Mouse (Mus musculus) cerebellum, adult 11 months (tissue): ENCODE measurements at regions not wholly inside any gene's neighbourhood (a gene's known extent, or its start where the extent isn't known, plus 50 kb on each side); places are given as distances from the start of the nearest gene placed in this dataset.
"Not testable (repeated sequence)": the region's sequence is repeated elsewhere in the genome, so short reads cannot be mapped to it uniquely, and the experiment has no call there.

ENCODE experiments used
- DNase-seq: peaks from one replicate; pipeline ENCODE4 v3.0.0; 2022

DNA sequence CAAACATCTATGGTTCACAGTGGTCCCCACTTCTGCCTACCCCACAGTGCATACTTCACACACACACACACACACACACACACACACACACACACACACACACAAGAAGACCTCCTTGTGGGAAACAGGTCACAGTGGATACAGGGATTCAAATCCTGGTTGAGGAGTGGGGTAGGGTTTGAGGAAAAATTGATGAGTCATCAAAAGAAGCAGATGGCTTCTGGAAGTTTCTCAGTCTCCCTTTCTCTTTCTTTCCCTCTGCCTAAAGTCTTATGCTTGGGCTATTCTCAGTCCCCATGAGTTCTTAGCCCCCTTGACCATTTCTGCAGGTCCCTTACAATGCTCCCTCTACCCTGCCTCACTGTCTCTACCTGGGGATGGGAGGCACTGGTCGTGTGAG, 56.4 kb downstream of the Rassf10 start:
- no peak for DNase-seq

DNA sequence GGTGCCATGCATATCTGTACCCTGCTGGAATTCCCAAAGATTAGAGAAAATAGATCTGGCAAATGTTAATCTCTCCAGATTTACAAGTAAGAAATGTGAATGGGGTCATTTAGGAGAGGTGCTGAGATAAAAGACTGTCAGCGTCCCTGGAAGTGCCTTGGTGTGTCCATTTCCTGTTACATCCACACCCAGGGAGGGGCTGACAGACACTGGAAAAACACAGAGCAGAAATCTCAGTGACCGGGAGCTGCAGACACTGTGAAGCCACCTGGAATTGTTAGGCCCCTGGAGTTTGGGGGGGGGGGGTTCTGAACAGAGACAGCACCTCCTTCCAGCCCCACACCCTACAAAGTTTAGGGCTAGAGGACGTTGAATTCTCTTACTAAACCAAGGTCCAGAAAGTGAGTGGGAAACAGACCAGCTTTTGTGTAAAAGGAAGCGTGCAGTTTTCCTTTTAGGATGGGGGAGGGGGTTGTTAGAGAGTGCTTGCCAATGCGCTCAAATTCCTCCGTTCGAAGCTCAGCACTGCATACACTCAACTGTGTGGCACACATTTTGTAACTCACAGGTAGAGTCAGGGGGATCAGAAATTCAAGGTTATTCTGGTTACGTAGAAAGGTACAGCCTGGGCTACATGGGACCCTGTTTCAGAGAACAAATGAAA, 63.5 kb downstream of the Rassf10 start:
- DNase-seq, result no peak

DNA sequence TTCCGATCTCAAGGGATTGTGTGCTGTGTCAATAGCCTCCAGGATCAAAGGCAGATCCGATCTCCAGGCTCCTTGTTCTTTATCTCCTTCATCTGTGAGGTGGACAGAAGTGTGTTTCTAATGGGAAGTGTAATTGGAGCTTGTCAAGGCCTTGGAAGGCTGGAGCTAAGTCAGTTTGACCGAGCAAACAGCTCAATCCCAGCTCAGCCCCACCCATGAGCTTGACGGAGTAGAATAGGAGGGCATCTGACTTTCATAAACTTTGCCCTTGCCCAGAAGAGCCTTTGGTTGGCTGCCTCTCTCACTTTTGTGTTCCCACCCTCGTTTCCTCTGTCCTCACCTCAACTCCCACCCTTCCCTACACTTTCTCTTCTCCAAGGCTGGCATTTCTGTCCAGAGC, 67.7 kb downstream of the Rassf10 start:
- no peak for DNase-seq

DNA sequence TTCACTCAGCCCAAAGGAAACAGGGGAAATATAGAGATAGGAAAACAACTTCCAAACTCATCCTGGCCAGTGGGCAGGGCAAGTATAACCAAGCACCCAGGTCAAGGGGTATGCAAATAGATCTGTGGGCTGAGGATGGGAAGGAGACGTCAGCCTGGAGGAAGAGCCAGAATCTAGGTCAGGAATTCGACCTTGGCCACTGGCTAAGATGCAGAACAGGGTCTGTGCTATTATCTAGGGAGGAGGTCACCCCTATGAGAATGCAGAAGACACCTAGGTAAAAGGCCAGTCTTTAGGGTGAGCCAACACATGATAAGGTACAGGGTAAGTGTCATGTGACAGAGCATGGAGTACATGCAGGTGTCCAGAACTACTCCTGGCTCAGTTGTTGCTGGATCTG, 68.8 kb downstream of the Rassf10 start:
- DNase-seq, result no peak

DNA sequence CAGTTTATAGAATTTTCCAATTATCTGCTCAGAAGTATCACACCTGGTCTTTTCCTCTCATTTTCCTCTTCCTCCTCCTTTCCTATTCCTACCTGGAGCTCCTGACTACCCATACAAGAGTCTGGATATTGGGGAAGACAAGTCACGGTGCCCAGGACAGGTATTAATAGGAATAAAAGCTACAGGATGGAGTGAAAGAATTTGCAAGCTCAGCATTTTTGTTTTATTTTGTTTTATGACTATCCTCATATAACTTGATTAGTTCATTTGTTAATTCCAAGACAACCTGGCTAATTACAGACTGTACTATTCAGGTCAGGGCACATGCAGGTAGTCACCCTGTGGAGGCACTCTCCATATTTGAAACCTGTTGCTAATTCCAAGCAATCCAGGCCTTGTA, 72.0 kb downstream of the Rassf10 start:
- no peak for DNase-seq

DNA sequence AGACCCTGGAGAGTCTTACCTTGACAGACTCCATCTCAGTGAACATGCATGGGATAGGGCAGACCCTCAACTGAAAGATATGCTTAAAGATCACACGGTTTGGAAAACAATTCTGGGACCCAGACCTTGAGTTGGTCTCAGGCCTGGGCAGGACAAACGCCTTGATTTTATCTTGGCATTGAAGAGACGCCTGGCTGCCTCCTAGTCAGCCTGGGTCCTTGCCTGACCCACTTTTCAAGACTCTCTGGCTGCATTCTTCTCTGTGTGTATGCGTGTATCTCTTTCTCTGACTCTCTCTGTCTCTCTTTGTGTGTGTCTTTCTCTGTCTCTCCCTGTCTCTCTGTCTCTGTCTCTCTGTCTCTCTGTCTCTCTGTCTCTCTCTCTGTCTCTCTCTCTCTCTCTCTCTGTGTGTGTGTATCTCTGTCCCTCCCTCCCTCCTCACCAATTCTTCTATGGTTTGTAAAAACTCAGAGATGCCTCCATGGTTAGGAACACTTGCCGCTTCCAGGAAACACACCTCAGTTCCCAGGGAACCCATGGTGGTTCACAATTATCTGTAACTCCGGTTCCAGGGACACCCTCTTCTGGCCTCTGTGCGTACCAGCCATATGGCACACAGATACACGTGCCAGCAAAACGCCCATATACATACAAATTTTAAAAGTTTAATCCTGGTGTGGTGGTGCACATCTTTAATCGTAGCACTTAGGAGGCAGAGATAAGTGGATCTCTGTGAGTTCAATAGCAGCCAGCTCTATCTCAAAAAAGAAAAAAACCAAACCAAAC, 72.7 kb downstream of the Rassf10 start:
- DNase-seq, result peak; percentile 52

DNA sequence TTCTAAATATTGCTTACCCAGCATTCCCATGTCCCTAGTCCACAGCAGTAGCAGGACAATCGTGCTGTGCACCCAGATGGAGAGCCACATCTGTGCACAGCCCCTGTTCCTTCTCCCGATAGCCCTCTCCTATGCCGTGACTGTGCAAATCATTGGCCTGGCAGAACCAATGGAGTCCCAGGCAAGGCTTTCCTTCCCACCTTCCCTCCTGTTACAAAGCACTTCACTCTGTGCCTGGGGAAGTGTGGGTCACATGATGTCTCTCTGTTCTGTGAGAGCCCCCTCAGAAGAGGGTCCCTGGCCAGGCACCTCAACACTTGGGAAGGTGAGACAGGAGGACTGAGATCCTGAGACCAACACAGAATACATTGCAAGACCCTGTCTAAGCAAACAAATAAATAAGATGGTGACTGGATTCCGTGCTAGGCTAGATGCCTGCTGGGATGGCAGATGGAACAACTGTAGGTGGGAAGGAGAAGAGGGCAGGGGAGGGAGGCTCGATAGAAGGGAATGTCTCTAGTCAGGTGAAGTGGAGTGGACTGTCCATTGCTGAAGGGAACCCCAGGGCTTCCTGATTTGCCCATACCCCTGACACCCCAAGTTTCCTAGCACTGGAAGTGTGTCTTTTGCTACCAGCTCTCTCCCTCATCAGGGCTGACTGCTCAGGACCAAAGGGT, 73.5 kb downstream of the Rassf10 start:
- DNase-seq, result peak; percentile 80

DNA sequence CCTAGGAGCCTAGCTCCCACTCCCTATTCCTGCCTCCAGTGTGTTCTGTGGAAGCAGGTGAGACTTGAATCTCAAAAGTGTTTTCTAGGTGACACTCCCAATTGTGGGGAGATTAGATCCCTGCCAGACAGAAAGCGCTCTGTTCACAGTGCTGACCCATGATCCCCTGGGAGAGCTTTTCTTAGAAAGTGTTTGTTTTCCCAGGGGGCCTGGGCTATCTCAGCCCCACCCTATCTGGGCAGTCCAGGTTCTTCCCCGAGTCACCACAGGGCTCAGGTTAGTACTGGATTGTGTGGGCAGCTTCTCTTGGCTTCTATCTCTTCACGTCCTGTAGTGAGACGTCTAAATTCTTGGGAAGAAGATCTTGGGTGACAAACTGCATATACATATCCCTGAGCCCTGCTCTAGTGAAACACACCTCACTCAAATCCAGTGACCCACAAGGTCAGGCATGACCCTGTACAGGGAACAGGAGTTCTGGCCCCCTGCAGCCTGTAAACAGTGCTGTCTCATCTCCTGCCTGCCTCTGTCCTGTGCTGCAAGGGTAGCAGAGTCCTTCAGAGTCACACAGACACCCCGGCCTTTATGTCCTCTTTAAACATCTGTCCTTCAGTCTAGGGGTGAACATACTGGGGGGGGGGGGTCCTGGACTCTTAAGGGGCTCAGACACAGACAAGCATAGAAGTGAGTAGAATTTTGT, 76.4 kb downstream of the Rassf10 start:
- no peak for DNase-seq

DNA sequence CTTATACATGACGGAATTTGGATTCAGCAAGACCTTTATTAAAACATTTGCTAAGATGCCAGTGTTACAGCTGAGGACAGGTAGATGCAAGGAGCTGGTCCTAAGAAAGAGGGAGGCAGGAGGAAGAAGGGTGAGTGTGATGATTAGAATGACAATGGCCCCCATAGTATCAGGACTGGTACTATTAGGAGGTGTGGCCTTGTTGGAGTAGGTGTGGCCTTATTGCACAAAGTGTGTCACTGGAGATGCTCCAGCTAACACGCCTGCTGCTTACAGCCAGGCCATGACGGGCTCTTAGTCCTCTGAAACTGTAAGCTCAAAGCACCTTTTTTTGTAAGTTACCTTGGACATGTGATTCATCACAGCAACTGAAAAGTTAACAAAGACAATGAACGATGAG, 82.0 kb downstream of the Rassf10 start:
- no peak for DNase-seq

DNA sequence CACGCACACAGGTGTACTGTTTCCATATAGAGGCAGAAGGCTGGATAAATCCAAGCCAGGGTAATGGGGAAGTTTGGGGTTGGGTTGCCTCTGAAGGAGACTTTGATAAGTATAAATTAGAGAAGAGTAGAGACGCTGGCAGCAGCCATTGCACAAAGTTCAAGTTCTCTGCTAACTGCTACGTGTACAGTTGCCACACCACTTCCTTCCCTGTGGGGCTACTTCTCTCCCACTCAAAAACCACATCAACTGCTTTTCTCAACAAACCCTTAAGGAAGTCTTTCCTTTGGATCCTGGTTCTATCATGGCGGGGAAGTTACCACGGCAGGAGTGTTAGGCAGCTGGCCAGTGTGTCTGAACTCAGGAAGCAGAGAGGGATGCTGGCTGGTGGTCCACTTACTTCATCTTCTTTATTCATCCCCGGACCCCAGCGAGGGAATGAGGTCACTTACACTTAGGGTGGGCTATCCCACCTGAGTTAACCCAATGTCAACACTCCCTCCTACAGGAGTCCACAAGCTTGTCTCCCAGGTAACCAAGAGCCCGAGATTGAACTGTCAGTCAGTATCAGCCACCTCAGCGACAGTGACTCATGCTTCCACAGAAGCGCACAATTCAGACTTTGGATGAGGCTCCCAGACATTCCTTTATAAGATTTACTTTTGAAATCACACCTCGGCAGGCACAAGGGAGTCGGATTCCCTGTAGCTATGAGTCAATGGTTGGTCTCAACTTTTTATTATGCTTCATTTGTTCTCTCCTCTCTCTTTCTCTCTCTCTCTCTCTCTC, 84.3 kb downstream of the Rassf10 start:
- DNase-seq, result no peak

DNA sequence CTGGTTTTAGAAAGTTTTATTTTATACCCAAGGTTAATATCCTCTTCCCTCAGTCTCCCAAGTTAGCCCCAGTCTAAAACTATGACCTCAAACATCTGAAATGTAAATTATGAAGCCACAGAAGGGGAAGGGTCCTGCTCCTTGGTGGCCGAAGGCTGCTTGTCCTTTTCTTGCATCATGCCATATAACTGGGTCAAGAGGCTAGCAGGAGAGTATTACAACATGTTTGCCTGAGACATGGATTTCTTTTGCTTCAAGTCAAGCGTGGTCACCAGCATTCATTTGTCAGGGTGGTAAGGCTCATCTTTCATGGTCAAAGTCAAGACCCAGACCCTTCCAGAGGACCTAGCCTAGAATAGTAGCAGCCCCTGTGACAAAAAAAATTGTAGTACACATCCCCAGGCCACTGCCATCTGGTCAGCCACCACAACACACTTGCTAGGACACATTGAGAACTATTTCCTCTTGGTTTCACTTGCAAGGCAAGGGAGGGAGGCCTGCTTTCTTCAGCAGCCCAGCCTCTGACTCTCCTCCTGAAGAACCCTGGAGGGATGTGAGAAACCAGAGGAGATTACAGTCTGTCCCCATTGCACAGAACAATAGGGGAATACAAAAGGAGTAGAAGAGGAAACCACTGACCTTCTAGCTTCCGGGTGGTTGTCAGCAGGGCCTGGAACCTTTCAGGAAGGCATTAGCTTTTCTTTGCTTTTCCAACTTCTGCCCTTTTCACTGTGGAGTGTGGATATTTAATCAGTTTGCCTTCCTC, 85.3 kb downstream of the Rassf10 start:
- no peak for DNase-seq

DNA sequence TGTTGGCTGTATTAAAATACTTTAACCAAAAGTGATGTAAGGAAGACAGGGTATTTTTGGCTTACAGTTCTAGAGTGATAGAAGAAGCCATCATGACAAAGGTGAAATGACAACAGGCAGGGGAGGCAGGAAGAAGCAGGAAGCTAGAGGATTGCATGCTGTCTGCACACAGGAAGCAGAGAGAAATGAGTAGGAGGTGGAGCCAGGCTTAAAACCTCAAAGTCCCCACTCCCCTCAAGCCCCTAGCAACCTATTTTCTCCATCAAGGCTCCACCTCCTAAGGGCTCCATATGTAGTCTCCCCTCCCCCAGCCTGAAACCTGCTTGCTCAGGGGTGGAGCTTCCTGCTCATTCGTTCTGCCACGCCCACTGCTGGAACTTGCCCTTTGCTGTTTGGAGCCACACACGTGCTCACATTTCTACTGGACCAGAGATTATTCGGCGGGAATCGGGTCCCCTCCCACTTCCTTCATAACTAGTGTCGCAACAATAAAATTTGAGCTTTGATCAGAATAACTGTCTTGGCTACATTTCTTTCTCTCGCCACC, 91.9 kb downstream of the Rassf10 start:
- not testable (repeated sequence) for DNase-seq

DNA sequence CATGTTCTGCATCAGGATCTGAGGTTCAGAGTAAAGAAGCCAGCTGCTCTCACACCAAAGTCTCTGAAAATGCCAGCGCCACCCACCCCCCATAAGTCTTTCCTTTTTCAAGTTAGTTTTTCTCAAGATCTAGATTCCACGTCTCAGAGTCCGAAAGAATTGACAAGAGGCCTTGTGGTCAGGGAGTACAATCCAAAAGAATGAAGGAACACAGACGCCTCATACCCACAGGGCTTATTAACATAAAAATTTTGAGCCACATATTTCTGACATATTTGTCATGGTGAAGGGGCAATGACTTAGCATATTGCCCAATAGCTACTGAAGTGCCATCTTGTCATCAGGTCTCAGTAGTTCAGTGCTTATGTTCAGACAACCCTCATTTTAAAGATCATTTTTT, 92.6 kb downstream of the Rassf10 start:
- DNase-seq, result no peak

DNA sequence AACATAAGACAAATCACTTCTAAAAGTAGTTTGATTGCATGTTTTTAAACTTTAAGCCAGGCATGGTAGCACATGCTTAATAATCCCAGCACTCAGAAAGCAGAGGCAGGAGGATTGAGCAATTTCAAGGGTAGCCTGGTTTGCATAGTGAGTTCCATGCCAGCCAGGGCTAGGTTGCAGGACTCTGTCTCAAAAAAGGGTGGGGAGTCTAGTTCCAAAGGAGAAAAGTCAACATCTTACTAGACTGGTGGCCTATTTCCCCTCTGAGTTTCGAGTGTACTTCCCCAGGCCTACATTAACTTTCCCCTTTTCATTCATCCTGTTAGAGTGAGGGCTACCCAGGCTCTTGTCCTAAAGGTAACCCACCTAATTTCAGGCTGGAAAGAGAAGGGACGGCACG, 93.8 kb downstream of the Rassf10 start:
- DNase-seq, result no peak

DNA sequence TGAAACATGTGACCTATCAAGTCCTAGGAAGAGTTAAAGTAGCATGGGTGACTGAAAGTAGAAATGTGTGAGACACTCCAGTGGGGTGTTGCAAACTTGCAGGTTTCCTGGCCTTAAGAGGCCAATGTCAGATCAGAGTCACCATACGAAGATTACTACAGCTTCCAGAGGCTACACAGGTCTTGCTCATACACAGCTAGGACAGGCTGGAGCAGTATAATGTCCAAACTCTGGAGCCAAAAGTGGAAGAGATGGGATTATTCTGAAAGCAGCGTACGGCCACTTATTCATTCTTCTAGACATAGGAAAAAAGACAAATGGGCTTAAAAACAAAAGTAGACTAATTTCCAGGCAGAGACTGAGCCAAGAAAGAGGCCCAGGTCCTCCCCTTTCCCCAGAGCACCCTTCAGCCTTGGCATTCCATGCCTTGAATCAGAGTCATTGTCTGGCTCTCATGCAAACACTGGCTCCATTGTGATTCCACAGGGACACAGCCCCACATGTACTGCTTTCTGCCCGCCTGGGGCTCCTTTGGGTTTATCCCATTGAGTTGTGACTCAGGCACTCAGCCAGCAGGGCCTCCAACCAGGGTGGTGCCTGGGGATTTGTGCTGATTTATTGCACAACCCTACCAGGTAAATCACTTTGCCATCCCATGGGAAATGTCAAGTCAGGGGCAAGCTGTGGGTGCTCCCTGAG, 94.5 kb downstream of the Rassf10 start:
- DNase-seq, result no peak

DNA sequence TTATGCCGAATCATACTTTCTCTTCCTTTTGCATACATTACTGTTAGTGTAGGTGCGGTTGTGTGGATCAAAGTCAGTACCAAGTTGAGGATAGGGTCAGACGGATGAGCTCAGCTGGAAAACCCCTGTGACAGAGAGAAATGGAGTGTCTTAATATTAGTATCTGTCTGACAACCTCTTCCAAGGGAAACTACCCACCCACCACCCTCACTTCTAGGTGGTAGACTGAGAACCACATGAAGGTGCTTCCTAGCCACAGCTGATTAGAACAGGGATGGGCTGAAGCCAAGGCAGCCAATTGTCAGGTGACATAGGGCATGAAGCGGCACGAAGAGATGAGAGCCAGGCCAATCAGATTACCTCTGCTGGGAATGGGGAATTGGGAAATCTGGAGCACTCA, 95.7 kb downstream of the Rassf10 start:
- no peak for DNase-seq

DNA sequence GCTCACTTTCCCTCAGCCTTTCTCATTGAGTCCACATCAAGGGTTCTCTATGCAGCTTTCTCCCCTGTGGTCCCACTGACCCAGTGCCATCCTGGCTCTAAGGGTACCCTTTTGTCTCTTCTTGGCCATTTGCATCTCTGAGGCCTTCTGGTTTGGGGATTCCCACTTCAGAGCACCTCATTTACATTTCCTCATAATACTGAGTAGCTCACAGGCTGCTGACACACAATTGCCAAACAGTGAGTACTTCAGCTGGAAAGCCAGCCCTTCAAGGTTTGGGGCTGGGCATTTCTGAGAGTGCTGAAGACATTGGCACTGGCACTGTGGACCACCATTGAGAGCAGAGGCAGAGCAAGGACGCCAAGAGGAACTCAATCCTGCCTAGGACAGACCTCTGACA, 99.2 kb downstream of the Rassf10 start:
- DNase-seq, result no peak

DNA sequence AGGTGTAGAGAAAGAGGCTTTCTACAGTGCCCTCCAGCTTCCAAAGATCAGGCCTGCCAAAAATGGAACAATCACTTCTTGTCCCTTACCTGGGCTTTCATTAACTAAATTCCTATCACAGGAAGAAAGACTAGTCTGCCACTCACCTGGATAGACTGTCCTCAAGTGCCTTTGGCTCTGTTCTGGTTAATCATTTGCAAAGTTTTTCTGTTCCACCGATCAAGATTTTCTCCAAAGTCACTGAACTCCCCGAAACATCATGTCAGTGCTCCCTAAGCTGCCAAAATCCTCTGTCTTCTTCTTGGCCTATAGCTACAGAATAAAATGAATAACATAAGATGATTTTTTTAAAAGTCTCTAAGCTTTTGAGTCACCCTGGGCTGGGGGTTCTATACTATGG, 102.7 kb downstream of the Rassf10 start:
- DNase-seq, result no peak

DNA sequence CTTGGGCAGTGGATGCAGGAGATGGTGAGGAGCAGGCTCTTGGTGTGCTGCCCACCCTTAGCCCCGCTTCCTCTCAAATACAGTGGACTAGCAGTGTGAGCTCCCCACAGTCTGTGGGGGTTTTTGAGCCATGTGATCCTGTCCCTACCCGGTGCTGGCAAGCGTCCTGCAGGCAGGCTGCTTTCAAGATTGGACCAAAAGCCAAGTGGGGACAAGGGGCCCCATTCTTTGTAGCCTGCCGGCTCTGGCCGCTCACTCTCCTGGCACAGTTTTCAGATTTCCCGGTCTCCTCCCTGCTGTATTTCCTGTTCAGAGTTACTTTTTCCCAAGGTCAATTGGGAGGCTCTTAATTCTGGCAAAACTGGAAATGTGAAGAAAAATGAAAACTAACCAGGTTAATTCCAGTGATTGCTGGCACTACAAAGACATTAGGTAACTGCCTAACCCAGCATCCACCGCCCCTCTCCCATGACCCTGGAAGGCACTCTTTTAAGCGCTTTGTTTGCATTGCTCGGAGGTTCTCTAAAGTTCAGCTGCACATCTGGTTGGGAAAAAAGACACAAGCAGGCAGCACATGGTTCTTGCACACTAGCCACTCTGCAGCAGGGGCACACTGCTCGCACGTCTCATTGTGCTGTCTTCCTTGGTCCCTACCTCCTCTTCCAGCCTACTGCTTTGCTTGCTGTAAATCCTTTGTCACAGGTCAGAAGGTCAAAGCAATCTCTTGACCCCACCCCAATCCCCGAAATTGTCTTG, 105.6 kb downstream of the Rassf10 start:
- DNase-seq, result peak; percentile 21

DNA sequence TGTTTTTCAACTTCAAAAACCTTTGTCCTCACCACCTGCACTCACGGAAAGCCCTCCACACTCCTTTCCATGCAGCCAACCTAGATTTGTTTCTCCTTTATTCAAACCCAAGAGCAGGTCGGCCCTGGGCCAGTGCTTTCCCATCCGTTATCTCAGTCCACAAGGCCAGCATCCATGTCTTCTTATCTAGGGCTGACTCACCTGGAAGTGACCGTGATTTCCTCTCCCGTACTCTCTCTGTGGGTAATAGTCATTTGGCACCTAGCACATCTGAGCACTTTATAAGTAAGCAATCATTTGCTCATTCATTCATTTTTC, 106.2 kb downstream of the Rassf10 start:
- DNase-seq, result no peak
